Mouse (Mus musculus): ENCODE measurements around the gene Trim14.

GRCm38 (mm10) chr4:46498511-46498910 lies 37.4 kb downstream of the Trim14 start:
- TF ChIP-seq CTCF (IDR thresholded peaks at IDR 0.05; ENCODE audit: insufficient read depth, low read length) = no peak
- TF ChIP-seq POLR2A (IDR thresholded peaks at IDR 0.05; ENCODE audit: borderline replicate concordance, extremely low read depth, low read depth, low read length) = no peak

All from lung, adult 2 months (tissue).